Mouse (Mus musculus) erythroblast, embryonic 14.5 days (primary cell): ENCODE data around the gene Clec2g. TPM values are rescaled to one million over a fixed set of nuclear protein-coding genes. Genes with fewer than 3 reads are reported as not detected.
"Not testable (repeated sequence)": the region's sequence is repeated elsewhere in the genome, so short reads cannot be mapped to it uniquely, and the experiment has no call there.

Source experiments
- H3K27me3 ChIP-seq: 2 replicates; pipeline ENCODE4 v1.6.1; 2012; ENCODE audit warnings: inconsistent platforms; ENCODE audit not compliant: control insufficient read depth
- H3K36me3 ChIP-seq: 2 replicates; pipeline ENCODE4 v1.6.1; 2012; ENCODE audit warnings: mild to moderate bottlenecking, inconsistent platforms; ENCODE audit not compliant: control insufficient read depth
- H3K4me1 ChIP-seq: 2 replicates; pipeline ENCODE4 v1.6.1; 2012; ENCODE audit warnings: inconsistent platforms; ENCODE audit not compliant: control insufficient read depth
- H3K4me3 ChIP-seq: replicated peaks from 2 replicates; pipeline ENCODE3; 2012; ENCODE audit warnings: moderate library complexity, mild to moderate bottlenecking, inconsistent platforms
- H3K9me3 ChIP-seq: 2 replicates; pipeline ENCODE4 v1.6.1; 2012; ENCODE audit warnings: low read length, inconsistent platforms, mixed read lengths; ENCODE audit not compliant: control insufficient read depth
- GATA1 ChIP-seq: IDR thresholded peaks from 2 replicates; pipeline ENCODE4 v1.6.1; 2012; ENCODE audit warnings: low read length, inconsistent platforms, mixed read lengths
- TAL1 ChIP-seq: IDR thresholded peaks from 3 replicates; pipeline ENCODE4 v1.6.1; 2012; ENCODE audit warnings: low read length, inconsistent platforms, mixed read lengths
- polyA plus RNA-seq: library from polyadenylated mRNA; stranded (reverse); fragments of >175 nt; gene quantifications from 2 replicates; pipeline ENCODE4 v1.2.3, GENCODE M21; 2012

The Clec2g gene
- polyA plus RNA-seq, 1 experiment, result not detected

DNA sequence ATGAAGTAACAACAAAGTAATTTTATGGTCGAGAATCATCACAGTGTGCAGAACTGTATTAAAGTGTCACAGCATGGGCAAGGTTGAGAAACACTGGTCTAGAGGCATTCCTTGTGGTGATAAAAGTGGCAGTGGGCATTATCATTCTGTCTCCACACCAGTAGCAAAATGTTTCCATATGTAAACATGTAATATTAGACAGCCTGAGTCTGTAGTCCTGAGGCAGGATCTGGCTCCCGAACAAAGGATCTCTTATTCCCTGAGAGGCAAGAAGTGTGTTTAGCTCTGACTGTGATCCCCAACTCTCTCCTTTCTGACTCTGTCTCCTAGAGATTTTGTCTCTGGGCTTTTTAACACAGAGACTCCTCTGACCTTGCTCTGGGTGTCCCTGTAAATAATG is 1.1 kb upstream of the Clec2g start:
- H3K4me3 ChIP-seq, result no peak overlapping the region

GRCm38 (mm10) chr6:128935889-128936665 is 1.9 kb downstream of the Clec2g start:
- H3K27me3 ChIP-seq, H3K4me1 ChIP-seq, H3K36me3 ChIP-seq, H3K4me3 ChIP-seq, H3K9me3 ChIP-seq: not testable (repeated sequence)

More for the DNA sequence above, 1.1 kb upstream of the Clec2g start:
- H3K4me1 ChIP-seq, result no peaks in the 10 kb centered on the region
- no peak for TF ChIP-seq GATA1
- no peak for TF ChIP-seq TAL1
- no peaks in the 10 kb centered on the region for H3K36me3 ChIP-seq
- no peaks in the 10 kb centered on the region for H3K27me3 ChIP-seq
- H3K9me3 ChIP-seq, result no peaks in the 10 kb centered on the region; the same call in 1 of the 2 replicates

GRCm38 (mm10) chr6:128941646-128942421 is 7.7 kb downstream of the Clec2g start:
- no peak for TF ChIP-seq TAL1
- no peak for TF ChIP-seq GATA1
- Histone ChIP-seq H3K9me3 (peaks cover 7% of the 10 kb centered on the region), H3K27me3 (no peaks in the 10 kb centered on the region), H3K4me3 (no peak overlapping the region), H3K4me1 (no peaks in the 10 kb centered on the region), H3K36me3 (no peaks in the 10 kb centered on the region)

DNA sequence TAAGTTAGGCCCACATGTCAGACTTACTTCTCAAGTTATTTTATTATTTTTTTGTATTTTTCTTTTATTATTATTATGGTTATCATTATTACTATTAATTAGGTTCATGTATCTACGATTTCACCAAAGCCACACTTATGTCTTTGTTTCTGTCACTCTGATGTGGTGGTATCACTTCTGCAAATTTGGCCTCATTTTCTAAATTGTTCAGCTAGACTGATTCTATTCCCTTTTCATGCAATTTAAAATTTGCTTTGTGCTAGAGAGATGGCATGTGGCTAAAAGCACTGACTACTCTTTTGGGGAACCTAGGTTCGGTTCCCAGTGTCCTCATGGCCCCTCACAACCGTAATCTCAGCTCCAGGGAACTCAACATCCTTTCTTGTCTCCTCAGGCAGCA is 11.4 kb downstream of the Clec2g start:
- Histone ChIP-seq H3K4me3 (no peak overlapping the region), H3K4me1 (no peaks in the 10 kb centered on the region), H3K9me3 (peaks cover 7% of the 10 kb centered on the region), H3K36me3 (no peaks in the 10 kb centered on the region), H3K27me3 (no peaks in the 10 kb centered on the region)
- TF ChIP-seq TAL1, result no peak
- no peak for TF ChIP-seq GATA1

DNA sequence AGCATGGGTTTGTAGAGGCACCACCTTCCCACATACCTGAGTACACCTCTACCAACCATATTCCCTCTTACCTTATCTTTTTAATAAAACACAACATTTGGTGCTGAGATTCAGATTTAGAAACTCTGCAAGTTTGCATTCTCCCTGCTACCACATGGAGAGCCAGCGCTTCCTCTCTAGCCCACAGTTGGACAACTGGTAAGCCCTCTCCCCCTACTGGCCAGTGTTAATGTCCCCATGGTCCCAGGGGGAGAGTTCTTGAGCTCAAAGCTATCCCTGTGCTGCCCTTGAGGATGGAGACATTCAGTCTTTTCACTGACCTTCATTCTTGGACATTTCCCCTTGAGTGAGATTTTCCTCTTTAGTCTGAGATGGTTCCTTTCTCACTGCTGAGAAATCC is 26.9 kb downstream of the Clec2g start:
- Histone ChIP-seq H3K9me3 (no peaks in the 10 kb centered on the region), H3K27me3 (no peaks in the 10 kb centered on the region), H3K4me1 (no peaks in the 10 kb centered on the region), H3K4me3 (no peak overlapping the region), H3K36me3 (no peaks in the 10 kb centered on the region)
- TF ChIP-seq GATA1 (no peak), TAL1 (no peak)

DNA sequence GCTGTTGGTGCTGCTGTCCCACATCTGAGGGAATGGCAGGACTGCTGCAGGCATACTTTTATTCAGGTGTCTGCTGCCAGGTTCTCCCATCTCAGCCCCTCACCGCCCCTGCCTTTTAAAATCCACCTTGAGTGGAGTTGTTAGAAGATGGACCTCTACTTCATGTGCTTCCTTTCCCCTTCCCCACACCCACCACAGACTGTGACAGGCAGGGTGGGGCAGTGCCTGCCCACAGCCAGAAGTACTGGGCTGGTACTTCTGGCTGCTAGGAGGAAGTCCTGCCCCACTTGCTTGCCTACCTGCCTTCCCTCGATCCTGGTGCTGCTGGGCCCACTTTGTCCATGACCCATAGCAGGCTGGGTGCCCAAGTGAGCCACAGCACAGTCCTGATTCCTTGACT is 27.9 kb downstream of the Clec2g start:
- not testable (repeated sequence) for H3K36me3 ChIP-seq, H3K27me3 ChIP-seq, H3K9me3 ChIP-seq, H3K4me3 ChIP-seq, H3K4me1 ChIP-seq

DNA sequence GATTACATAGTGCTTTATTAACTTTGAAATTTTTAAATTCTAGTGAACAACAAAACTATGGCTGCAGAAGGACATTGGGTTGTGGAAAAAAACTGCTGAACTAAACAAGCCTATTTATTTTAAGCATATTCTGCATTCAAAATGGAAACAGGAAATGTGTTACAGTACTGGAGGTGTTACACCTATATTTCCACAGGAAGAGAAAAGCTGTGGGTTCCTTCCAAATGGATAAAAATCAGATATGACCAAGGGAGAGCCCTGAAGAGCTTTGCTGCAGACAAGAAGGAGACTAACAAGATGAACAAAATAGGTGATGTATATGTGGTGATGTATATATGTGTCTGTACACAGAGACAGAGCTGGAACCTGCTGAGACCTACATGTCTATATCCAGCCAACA is 30.3 kb downstream of the Clec2g start:
- no peak overlapping the region for H3K4me3 ChIP-seq
- H3K4me1 ChIP-seq, result no peaks in the 10 kb centered on the region
- TF ChIP-seq GATA1 (no peak), TAL1 (no peak)
- no peaks in the 10 kb centered on the region for H3K36me3 ChIP-seq
- H3K9me3 ChIP-seq, result no peaks in the 10 kb centered on the region
- H3K27me3 ChIP-seq, result no peaks in the 10 kb centered on the region

GRCm38 (mm10) chr6:128968463-128968862 is 34.3 kb downstream of the Clec2g start:
- Histone ChIP-seq H3K4me1 (no peaks in the 10 kb centered on the region), H3K4me3 (no peak overlapping the region), H3K9me3 (no peaks in the 10 kb centered on the region)

GRCm38 (mm10) chr6:128969741-128970140 is 35.6 kb downstream of the Clec2g start:
- Histone ChIP-seq H3K9me3 (no peaks in the 10 kb centered on the region), H3K27me3 (no peaks in the 10 kb centered on the region), H3K4me1 (no peaks in the 10 kb centered on the region), H3K36me3 (no peaks in the 10 kb centered on the region), H3K4me3 (no peak overlapping the region)
- TF ChIP-seq TAL1, result no peak
- TF ChIP-seq GATA1, result no peak

More at GRCm38 (mm10) chr6:128968463-128968862, 34.3 kb downstream of the Clec2g start:
- H3K27me3 ChIP-seq, result no peaks in the 10 kb centered on the region
- TF ChIP-seq GATA1 (no peak), TAL1 (no peak)
- no peaks in the 10 kb centered on the region for H3K36me3 ChIP-seq

- H3K9me3 ChIP-seq, H3K36me3 ChIP-seq, H3K4me3 ChIP-seq, H3K27me3 ChIP-seq, H3K4me1 ChIP-seq: not testable (repeated sequence)
These were observed 36.6 kb downstream of the Clec2g start for GRCm38 (mm10) chr6:128970508-128971393.
